Mouse (Mus musculus): ENCODE measurements around the gene Primpol. TPM values are rescaled to one million over a fixed set of nuclear protein-coding genes. Genes with fewer than 3 reads are reported as not detected.

The Primpol gene
- polyA plus RNA-seq, 1 experiment from 2014 or later = 7.6 TPM

GRCm38 (mm10) chr8:46562333-46562732 lies 54.7 kb downstream of the Primpol start:
- Histone ChIP-seq H3K4me2 (replicated peaks; ENCODE audit: low read depth) (no peak overlapping the region), H3K27ac (ENCODE audit: low read depth, low read length) (no peak overlapping the region), H3K4me3 (ENCODE audit: low read depth, low read length) (no peak overlapping the region), H3K9ac (ENCODE audit: low read depth, low read length) (no peak overlapping the region), H3K4me1 (replicated peaks; ENCODE audit: control insufficient read depth, insufficient read depth, low read length) (no peaks in the 10 kb centered on the region), H3K36me3 (ENCODE audit: control insufficient read depth, insufficient read depth) (peaks cover 10% of the 10 kb centered on the region; the same call in 1 of the 2 replicates), H3K27me3 (replicated peaks; ENCODE audit: control insufficient read depth, insufficient read depth, low read length) (no peaks in the 10 kb centered on the region), H3K9me3 (ENCODE audit: control insufficient read depth) (no peaks in the 10 kb centered on the region)
- no peak for TF ChIP-seq CTCF (IDR thresholded peaks at IDR 0.05; ENCODE audit: low read depth)
- ATAC-seq = no peak
- WGBS = 88% methylated on average over 16 of the region's 16 CpGs

- no peak overlapping the region for H3K4me2 ChIP-seq (replicated peaks; ENCODE audit: low read depth)
- no peak overlapping the region for H3K9ac ChIP-seq (ENCODE audit: low read depth, low read length)
- no peaks in the 10 kb centered on the region for H3K9me3 ChIP-seq (ENCODE audit: control insufficient read depth)
- no peak overlapping the region for H3K27ac ChIP-seq (ENCODE audit: low read depth, low read length)
- peak; percentile 67 for TF ChIP-seq CTCF (IDR thresholded peaks at IDR 0.05; ENCODE audit: low read depth)
- no peaks in the 10 kb centered on the region for H3K4me1 ChIP-seq (replicated peaks; ENCODE audit: control insufficient read depth, insufficient read depth, low read length)
- no peaks in the 10 kb centered on the region for H3K27me3 ChIP-seq (replicated peaks; ENCODE audit: control insufficient read depth, insufficient read depth, low read length)
- peaks cover 13% of the 10 kb centered on the region; the same call in 1 of the 2 replicates for H3K36me3 ChIP-seq (ENCODE audit: control insufficient read depth, insufficient read depth)
- 81% methylated on average over 6 of the region's 6 CpGs for WGBS
- ATAC-seq = no peak
- no peak overlapping the region for H3K4me3 ChIP-seq (ENCODE audit: low read depth, low read length)
Observed at GRCm38 (mm10) chr8:46559428-46559827, 57.6 kb downstream of the Primpol start.

- no peak overlapping the region for H3K27ac ChIP-seq (ENCODE audit: low read depth, low read length)
Observed at GRCm38 (mm10) chr8:46552441-46552765, 64.6 kb downstream of the Primpol start.

GRCm38 (mm10) chr8:46551615-46552440 lies 65.2 kb downstream of the Primpol start, which contains the start of gene Cenpu:
TSS of gene Cenpu (plus strand) at chr8:46552028.
- H3K9me3 ChIP-seq (ENCODE audit: control insufficient read depth) = no peaks in the 10 kb centered on the region
- peak within 1 kb of the TSS; percentile 75 for H3K4me2 ChIP-seq (replicated peaks; ENCODE audit: low read depth)
- ATAC-seq = peak; percentile 98
- peak within 1 kb of the TSS; percentile 37 for H3K9ac ChIP-seq (ENCODE audit: low read depth, low read length)
- H3K27ac ChIP-seq (ENCODE audit: low read depth, low read length) = no peak within 1 kb of the TSS; the same call in 1 of the 2 replicates
- 0 out of 2 replicates have a peak, but pooled peaks cover 3% of the 10 kb centered on the region for H3K36me3 ChIP-seq (ENCODE audit: control insufficient read depth, insufficient read depth)
- peak within 1 kb of the TSS; percentile 58 for H3K4me3 ChIP-seq (ENCODE audit: low read depth, low read length)
- H3K27me3 ChIP-seq (replicated peaks; ENCODE audit: control insufficient read depth, insufficient read depth, low read length) = no peaks in the 10 kb centered on the region
- TF ChIP-seq CTCF (IDR thresholded peaks at IDR 0.05; ENCODE audit: low read depth) = 0 out of 2 replicates have a peak, but pooled peaks have one; percentile 2
- H3K4me1 ChIP-seq (replicated peaks; ENCODE audit: control insufficient read depth, insufficient read depth, low read length) = peaks cover 5% of the 10 kb centered on the region; the same call in 1 of the 2 replicates
- WGBS = 0% methylated on average over 50 of the region's 50 CpGs

More at GRCm38 (mm10) chr8:46552441-46552765, 64.6 kb downstream of the Primpol start:
- ATAC-seq = no peak
- peak overlapping the region; percentile 37 for H3K9ac ChIP-seq (ENCODE audit: low read depth, low read length)
- H3K4me1 ChIP-seq (replicated peaks; ENCODE audit: control insufficient read depth, insufficient read depth, low read length) = peaks cover 5% of the 10 kb centered on the region; the same call in 1 of the 2 replicates
- no peaks in the 10 kb centered on the region for H3K27me3 ChIP-seq (replicated peaks; ENCODE audit: control insufficient read depth, insufficient read depth, low read length)
- H3K4me3 ChIP-seq (ENCODE audit: low read depth, low read length) = peak overlapping the region; percentile 58
- H3K4me2 ChIP-seq (replicated peaks; ENCODE audit: low read depth) = peak overlapping the region; percentile 75
- no peaks in the 10 kb centered on the region for H3K9me3 ChIP-seq (ENCODE audit: control insufficient read depth)
- H3K36me3 ChIP-seq (ENCODE audit: control insufficient read depth, insufficient read depth) = peaks cover 3% of the 10 kb centered on the region; the same call in 1 of the 2 replicates
- no peak for TF ChIP-seq CTCF (IDR thresholded peaks at IDR 0.05; ENCODE audit: low read depth)
- WGBS = 3% methylated on average over 10 of the region's 10 CpGs

GRCm38 (mm10) chr8:46551029-46551428 lies 66.0 kb downstream of the Primpol start:
- H3K27ac ChIP-seq (ENCODE audit: low read depth, low read length) = no peak overlapping the region
- no peaks in the 10 kb centered on the region for H3K27me3 ChIP-seq (replicated peaks; ENCODE audit: control insufficient read depth, insufficient read depth, low read length)
- no peak for ATAC-seq
- H3K9me3 ChIP-seq (ENCODE audit: control insufficient read depth) = no peaks in the 10 kb centered on the region
- H3K36me3 ChIP-seq (ENCODE audit: control insufficient read depth, insufficient read depth) = no peaks in the 10 kb centered on the region
- TF ChIP-seq CTCF (IDR thresholded peaks at IDR 0.05; ENCODE audit: low read depth) = no peak
- H3K4me1 ChIP-seq (replicated peaks; ENCODE audit: control insufficient read depth, insufficient read depth, low read length) = peaks cover 5% of the 10 kb centered on the region; the same call in 1 of the 2 replicates
- 36% methylated on average over 4 of the region's 4 CpGs for WGBS
- no peak overlapping the region for H3K9ac ChIP-seq (ENCODE audit: low read depth, low read length)
- H3K4me2 ChIP-seq (replicated peaks; ENCODE audit: low read depth) = peak overlapping the region; percentile 75
- peak overlapping the region; percentile 58; the same call in 1 of the 2 replicates for H3K4me3 ChIP-seq (ENCODE audit: low read depth, low read length)

- H3K9ac ChIP-seq (ENCODE audit: low read depth, low read length) = no peak overlapping the region
- no peaks in the 10 kb centered on the region for H3K36me3 ChIP-seq (ENCODE audit: control insufficient read depth, insufficient read depth)
- peaks cover 5% of the 10 kb centered on the region; the same call in 1 of the 2 replicates for H3K4me1 ChIP-seq (replicated peaks; ENCODE audit: control insufficient read depth, insufficient read depth, low read length)
- H3K9me3 ChIP-seq (ENCODE audit: control insufficient read depth) = no peaks in the 10 kb centered on the region
- H3K4me2 ChIP-seq (replicated peaks; ENCODE audit: low read depth) = no peak overlapping the region; the same call in 1 of the 2 replicates
- no peaks in the 10 kb centered on the region for H3K27me3 ChIP-seq (replicated peaks; ENCODE audit: control insufficient read depth, insufficient read depth, low read length)
- WGBS = 57% methylated on average over 8 of the region's 8 CpGs
- no peak for ATAC-seq
- H3K4me3 ChIP-seq (ENCODE audit: low read depth, low read length) = no peak overlapping the region
- no peak overlapping the region for H3K27ac ChIP-seq (ENCODE audit: low read depth, low read length)
- no peak for TF ChIP-seq CTCF (IDR thresholded peaks at IDR 0.05; ENCODE audit: low read depth)
Observed at GRCm38 (mm10) chr8:46550058-46550457, 67.0 kb downstream of the Primpol start.
